Mouse (Mus musculus) ES-Bruce4 (cell line): ENCODE data around the gene Tsga10ip. TPM values are rescaled to one million over a fixed set of nuclear protein-coding genes. Genes with fewer than 3 reads are reported as not detected.
A peak's percentile ranks its signal among the peaks of the same experiment; 100 is the strongest.

Source experiments
- H3K27ac ChIP-seq: 2 replicates; pipeline ENCODE4 v1.5.1; 2012; ENCODE audit warnings: low read length, inconsistent platforms; ENCODE audit not compliant: insufficient read depth
- H3K27me3 ChIP-seq: 2 replicates; pipeline ENCODE4 v1.6.1; 2012; ENCODE audit warnings: mild to moderate bottlenecking, low read length, inconsistent platforms; ENCODE audit not compliant: control insufficient read depth, poor library complexity, insufficient read depth, severe bottlenecking
- H3K36me3 ChIP-seq: 2 replicates; pipeline ENCODE4 v1.6.1; 2012; ENCODE audit warnings: inconsistent platforms, mild to moderate bottlenecking, low read length, moderate library complexity; ENCODE audit not compliant: control insufficient read depth, poor library complexity, insufficient read depth, severe bottlenecking
- H3K4me1 ChIP-seq: one replicate; pipeline ENCODE4 v1.8.1; 2011; ENCODE audit warnings: low read length; ENCODE audit not compliant: control insufficient read depth, insufficient read depth
- H3K4me3 ChIP-seq: 2 replicates; pipeline ENCODE4 v1.5.1; 2011; ENCODE audit warnings: low read depth, mild to moderate bottlenecking, low read length
- H3K9ac ChIP-seq: 2 replicates; pipeline ENCODE4 v1.6.1; 2012; ENCODE audit warnings: low read depth, mild to moderate bottlenecking, inconsistent platforms; ENCODE audit not compliant: poor library complexity, severe bottlenecking
- H3K9me3 ChIP-seq: replicated peaks from 2 replicates; pipeline ENCODE4 v1.6.1; 2012; ENCODE audit warnings: mild to moderate bottlenecking, low read length, inconsistent platforms; ENCODE audit not compliant: control insufficient read depth, poor library complexity, insufficient read depth, severe bottlenecking
- CTCF ChIP-seq: IDR thresholded peaks from one replicate; pipeline ENCODE4 v1.8.1; 2011; ENCODE audit warnings: low read depth, low read length
- EP300 ChIP-seq: IDR thresholded peaks from 2 replicates; pipeline ENCODE4 v1.6.1; 2011; ENCODE audit warnings: low read depth, low read length; ENCODE audit not compliant: insufficient read depth
- POLR2A ChIP-seq: IDR thresholded peaks from one replicate; pipeline ENCODE4 v1.8.1; 2011; ENCODE audit warnings: low read length; ENCODE audit not compliant: insufficient read depth
- polyA plus RNA-seq: library from polyadenylated mRNA; stranded (reverse); fragments of >200 nt; gene quantifications from 2 replicates; pipeline ENCODE4 v1.2.4, GENCODE M21; 2011; ENCODE audit warnings: low read depth; ENCODE audit not compliant: missing spikeins, insufficient read depth, insufficient read length

The Tsga10ip gene
- polyA plus RNA-seq, 1 experiment: not detected

DNA sequence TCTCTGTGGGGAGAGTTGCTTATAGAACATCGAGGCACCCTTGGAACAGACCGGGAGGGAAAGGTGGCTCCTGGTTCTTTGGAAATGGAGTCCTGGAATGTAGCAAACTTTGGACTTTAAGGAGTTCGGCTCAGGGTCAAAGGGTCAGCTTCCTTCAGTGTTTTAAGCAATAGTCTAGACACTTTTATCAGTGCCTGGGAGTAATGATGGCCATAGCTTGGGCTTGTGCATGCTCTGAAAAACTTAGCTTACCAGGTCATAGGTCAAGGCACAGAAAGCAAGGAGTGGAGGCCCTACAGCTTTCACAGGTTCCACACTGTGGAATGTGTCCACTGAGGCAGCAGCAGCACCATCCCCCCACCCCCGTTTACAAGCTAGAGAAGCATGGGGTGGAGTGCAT is 27.6 kb downstream of the Tsga10ip start:
- Histone ChIP-seq H3K9me3 (no peaks in the 10 kb centered on the region), H3K27me3 (no peaks in the 10 kb centered on the region), H3K4me3 (no peak overlapping the region), H3K27ac (no peak overlapping the region), H3K4me1 (no peaks in the 10 kb centered on the region), H3K36me3 (peaks cover 22% of the 10 kb centered on the region), H3K9ac (no peak overlapping the region)
- no peak for TF ChIP-seq POLR2A
- no peak for TF ChIP-seq CTCF

DNA sequence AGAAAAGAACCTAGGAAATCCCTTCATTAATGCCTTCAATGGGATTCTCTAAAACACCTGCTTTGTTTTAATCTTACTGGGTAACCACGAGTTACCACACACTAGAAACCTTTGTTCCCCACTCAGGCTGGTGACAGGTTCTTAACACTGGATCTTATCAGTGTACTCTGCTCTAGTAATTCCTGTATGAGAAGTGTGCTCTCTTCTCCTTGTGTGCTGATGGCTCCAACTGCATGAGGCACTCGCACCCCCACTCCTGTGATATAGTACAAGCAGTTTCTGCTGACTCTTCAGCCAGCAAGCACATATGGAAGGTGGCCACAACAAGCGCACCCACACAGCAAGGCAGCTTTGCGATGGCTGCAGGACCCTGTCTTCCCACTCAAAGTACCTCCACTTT is 28.1 kb downstream of the Tsga10ip start:
- Histone ChIP-seq H3K4me3 (no peak overlapping the region), H3K27me3 (no peaks in the 10 kb centered on the region), H3K9ac (no peak overlapping the region), H3K4me1 (no peaks in the 10 kb centered on the region), H3K36me3 (peaks cover 22% of the 10 kb centered on the region), H3K9me3 (no peaks in the 10 kb centered on the region), H3K27ac (no peak overlapping the region)
- TF ChIP-seq EP300 (no peak), CTCF (no peak), POLR2A (no peak)

DNA sequence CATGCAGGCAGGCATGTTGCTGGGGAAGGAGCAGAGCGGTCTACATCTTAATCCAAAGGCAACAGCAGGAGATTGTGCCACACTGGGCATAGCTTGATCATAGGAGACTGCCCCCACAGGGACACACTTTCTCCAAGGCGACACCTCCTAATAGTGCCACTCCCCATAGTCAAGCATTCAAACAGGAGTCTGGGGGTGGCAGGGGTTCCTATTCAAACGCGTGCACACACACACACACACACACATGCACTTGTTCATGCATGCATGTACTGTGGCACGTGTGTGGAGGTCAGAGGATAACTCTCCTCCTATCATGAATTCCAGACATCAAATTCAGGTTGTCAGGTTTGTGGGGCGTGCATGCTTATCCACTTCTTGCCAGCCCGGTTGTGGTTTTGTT is 29.6 kb downstream of the Tsga10ip start:
- H3K27me3 ChIP-seq: no peaks in the 10 kb centered on the region
- no peak overlapping the region for H3K4me3 ChIP-seq
- TF ChIP-seq POLR2A: no peak
- TF ChIP-seq EP300: no peak
- TF ChIP-seq CTCF: no peak
- peaks cover 28% of the 10 kb centered on the region for H3K36me3 ChIP-seq
- peaks cover 3% of the 10 kb centered on the region for H3K4me1 ChIP-seq
- H3K27ac ChIP-seq: no peak overlapping the region
- no peaks in the 10 kb centered on the region for H3K9me3 ChIP-seq
- no peak overlapping the region for H3K9ac ChIP-seq

- TF ChIP-seq CTCF: no peak
- no peak for TF ChIP-seq EP300
- TF ChIP-seq POLR2A: no peak
- Histone ChIP-seq H3K36me3 (peaks cover 28% of the 10 kb centered on the region), H3K9ac (no peak overlapping the region)
Observed at GRCm38 (mm10) chr19:5370932-5371331, 31.4 kb downstream of the Tsga10ip start.

GRCm38 (mm10) chr19:5367455-5367854 is 34.9 kb downstream of the Tsga10ip start:
- peaks cover 5% of the 10 kb centered on the region for H3K4me1 ChIP-seq
- H3K4me3 ChIP-seq: peak overlapping the region; percentile 93
- no peaks in the 10 kb centered on the region for H3K9me3 ChIP-seq
- peak overlapping the region; percentile 52 for H3K27ac ChIP-seq
- peaks cover 32% of the 10 kb centered on the region for H3K36me3 ChIP-seq
- H3K9ac ChIP-seq: peak overlapping the region; percentile 75
- no peaks in the 10 kb centered on the region for H3K27me3 ChIP-seq
- TF ChIP-seq CTCF (peak; percentile 21), POLR2A (no peak), EP300 (no peak)

More at GRCm38 (mm10) chr19:5370932-5371331, 31.4 kb downstream of the Tsga10ip start:
- H3K27ac ChIP-seq: no peak overlapping the region
- H3K4me3 ChIP-seq: no peak overlapping the region
- H3K9me3 ChIP-seq: no peaks in the 10 kb centered on the region
- H3K27me3 ChIP-seq: no peaks in the 10 kb centered on the region
- peaks cover 3% of the 10 kb centered on the region for H3K4me1 ChIP-seq

DNA sequence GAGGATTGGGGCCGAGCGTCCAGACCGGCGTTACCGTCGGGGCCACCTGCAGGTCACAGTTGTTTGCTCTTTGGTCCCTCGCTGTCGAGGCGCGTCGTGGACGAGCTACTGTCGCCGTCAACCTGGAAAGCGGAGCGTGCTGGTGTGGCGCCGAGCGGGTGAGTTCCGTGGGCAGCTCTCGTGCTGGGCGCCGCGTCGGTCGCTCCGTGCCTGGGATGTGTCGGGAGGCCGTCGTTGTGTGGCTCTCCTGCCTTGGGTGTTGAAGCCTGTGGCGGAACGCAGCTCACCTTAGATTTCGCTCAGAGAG is 35.3 kb downstream of the Tsga10ip start, which contains the start of gene Banf1:
Gene Banf1 (minus strand): TSS at position 116 of the 307 bp plus-strand sequence.
- Histone ChIP-seq H3K27me3 (no peaks in the 10 kb centered on the region), H3K4me1 (peaks cover 5% of the 10 kb centered on the region), H3K9me3 (no peaks in the 10 kb centered on the region), H3K4me3 (peak within 1 kb of the TSS; percentile 97), H3K27ac (peak within 1 kb of the TSS; percentile 83), H3K36me3 (peaks cover 31% of the 10 kb centered on the region), H3K9ac (peak within 1 kb of the TSS; percentile 75)
- no peak for TF ChIP-seq POLR2A
- TF ChIP-seq EP300: no peak
- TF ChIP-seq CTCF: no peak
